Mouse (Mus musculus) right cerebral cortex, postnatal 4 days (tissue): ENCODE measurements around the gene Cdk13.
A peak's percentile ranks its signal among the peaks of the same experiment; 100 is the strongest.

Source experiments
- DNase-seq: peaks from one replicate; pipeline ENCODE4 v3.0.0-alpha.2; 2022

Cdk13 gene

GRCm38 (mm10) chr13:17728798-17729197 is 76.1 kb downstream of the Cdk13 start:
- DNase-seq: no peak

DNA sequence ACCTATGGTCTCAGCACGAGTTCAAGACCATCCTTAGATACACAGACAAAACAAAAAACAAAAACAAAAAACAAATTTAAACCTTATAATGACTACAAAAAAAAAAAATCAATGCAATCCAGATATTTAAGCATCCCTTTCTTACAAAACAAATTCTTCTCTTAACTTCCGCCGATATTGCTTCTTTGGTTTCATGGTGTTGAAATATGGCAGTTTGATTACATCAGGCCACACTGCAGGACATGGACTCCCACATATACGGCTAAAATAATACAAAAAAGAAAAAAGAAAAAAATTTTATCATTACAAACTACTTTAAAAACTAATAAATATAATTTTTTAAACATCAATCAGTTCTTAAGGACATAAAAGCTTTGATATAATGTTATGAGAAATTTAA is 77.0 kb downstream of the Cdk13 start:
- DNase-seq: no peak

DNA sequence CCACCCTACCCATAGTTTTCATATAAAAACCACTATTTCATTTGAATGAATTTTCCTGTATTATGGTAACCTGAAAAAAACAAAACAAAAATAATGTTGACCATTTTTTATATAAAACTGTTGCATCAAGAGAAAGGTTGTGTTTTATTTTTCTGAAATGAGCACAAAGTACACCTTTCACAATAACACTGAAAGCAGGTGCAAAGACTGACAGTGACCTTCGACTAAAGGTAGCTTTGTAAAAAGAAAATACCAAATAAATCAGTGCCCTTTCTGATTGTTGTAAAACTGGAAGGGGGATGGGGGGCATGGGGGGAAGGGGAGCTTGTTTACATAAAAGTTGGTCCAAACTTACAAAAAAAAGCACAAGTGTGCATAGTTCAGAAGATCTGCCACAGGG is 87.5 kb downstream of the Cdk13 start:
- DNase-seq: no peak

- DNase-seq: no peak
These were observed 96.0 kb downstream of the Cdk13 start for GRCm38 (mm10) chr13:17708784-17709311.

DNA sequence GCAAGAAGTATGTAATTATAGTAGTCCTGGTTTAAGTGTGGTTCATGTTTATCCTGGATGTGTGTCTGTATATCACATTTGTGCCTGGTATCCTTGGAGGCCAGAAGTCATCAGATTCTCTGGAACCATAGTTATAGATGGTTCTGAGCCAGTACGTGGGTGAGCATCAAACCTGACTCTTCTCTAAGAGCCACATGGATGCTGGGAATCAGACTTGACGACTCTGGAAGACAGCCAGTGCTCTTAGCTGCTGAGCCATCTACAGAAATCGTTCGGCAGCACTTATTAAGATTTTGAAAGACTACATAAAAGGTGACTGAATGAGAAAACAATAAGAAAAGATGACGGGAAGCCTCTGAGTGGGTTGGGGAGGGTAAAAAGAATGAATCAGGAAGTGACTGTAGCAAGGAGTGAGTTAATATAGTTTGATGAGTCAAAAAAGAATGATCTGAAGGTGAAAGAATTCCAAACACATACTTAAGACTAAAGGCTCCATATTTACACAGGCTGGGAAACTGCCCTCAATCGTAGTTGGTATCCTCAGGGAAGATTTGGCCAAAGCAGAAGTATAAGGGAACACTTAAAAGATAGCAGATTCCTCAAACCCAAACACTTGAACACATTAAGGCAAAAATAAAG is 99.6 kb downstream of the Cdk13 start:
- DNase-seq: no peak

DNA sequence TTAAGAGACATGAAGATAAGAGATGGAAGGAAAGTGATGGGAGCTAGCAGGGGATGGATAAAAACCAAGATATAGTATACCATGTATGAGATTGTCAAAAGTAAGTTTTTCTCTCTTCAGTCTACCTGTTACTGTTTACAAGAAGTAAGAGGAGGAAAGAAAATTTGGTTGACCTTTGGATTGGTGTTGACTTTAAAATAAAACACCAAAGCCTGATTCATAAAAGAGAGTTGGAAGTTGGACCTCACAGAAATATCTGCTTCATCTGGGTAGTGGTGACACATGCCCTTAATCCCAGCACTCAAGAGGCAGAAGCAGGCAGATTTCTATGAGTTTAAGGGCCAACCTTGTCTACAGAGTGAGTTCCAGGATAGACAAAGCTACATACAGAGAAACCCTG is 102.6 kb downstream of the Cdk13 start:
- DNase-seq: no peak

GRCm38 (mm10) chr13:17701322-17701721 is 103.6 kb downstream of the Cdk13 start:
- DNase-seq: no peak

DNA sequence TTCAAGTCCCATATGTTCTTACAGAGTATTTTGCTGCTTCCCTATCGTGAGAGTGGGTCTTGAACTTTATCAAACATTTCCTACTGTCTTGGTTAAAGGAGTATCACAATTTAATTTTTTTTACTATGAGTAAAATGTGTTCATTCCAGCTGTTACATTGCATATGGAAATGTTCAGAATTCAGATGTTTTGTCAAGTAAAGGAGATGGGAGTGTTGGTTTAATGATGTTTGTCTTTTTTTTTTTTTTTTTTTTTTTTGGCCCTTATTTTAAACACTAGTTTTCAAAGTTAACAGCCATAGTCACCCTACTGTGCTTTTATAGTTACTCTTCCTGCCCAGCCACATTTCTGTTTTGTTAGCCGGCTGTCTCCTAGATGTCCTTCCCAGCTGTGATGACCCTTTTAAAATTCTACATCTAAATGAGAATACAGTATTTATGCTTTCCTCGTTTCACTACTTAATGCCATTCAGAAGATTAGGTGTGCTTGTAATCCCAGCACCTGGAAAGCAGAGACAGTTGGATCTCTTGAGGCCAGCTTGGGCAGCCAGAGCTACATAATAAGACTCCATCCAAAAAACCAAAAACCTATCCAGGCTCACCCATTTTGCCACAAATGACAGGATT is 104.7 kb downstream of the Cdk13 start:
- DNase-seq: no peak

- DNase-seq: no peak
These were observed 108.9 kb downstream of the Cdk13 start for GRCm38 (mm10) chr13:17695898-17696580.

DNA sequence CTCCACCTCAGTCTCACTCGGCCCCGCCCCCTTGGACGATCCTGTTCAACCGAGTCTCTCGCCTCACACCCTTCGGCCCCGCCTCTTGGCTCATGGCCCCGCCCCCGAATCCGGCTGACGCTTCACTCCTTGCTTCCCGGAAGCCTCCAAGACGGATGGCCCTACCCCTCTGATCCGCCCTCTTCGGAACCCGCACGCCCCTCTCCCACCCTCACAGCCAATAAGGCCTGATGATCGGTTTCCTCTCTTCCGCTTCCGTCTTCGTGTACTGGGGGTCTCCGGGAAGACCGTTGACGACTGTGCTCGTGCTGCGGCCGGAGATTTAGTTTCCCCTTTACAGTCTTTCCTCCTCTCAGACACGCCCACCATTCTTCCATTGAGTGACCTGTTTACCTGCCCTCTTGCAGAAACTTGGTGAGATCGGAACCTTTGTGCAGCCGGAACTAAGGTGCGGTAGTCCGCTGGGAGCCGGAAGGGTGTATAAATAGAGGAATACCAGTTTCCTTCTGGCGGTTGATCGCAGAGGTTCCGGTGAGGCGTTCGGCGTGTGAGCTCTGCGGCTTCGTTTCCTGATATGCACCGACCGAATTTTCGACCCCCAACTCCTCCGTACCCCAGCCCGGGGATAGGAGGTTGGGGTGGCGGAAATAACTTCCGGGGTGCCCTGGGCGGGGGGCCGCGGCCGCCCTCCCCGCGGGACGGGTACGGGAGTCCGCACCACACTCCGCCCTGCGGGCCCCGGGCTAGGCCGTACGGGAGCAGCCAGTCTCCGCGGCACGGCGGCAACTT is 109.8 kb downstream of the Cdk13 start, which contains the start of the genes Mplkip and Sugct:
Mplkip (plus strand) TSS at position 282 of the 789 bp plus-strand sequence.
Sugct (minus strand) TSS at position 643 of the 789 bp plus-strand sequence.
- DNase-seq: peak; percentile 100

DNA sequence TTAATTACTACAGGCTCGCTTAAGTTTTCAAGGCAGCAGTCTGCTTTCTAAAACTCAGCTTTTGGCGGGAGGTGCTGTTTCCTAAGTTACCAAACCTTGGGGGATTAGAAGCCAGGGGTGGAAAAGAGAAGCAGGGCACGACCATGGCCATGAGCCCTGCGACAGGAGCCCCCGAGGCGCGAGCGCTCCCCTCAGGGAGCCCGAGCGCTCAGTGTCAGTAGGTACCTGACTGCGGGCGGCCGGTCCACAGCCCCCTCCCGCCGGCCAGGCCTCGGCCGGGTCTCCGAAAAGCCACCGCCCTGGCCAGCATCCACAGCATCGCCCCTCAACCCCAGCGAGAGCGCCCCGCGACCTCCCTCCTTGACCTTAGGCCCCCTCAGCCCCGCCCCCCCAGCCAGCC is 110.5 kb downstream of the Cdk13 start:
- no peak for DNase-seq

GRCm38 (mm10) chr13:17693816-17694215 is 111.1 kb downstream of the Cdk13 start:
- DNase-seq: no peak

GRCm38 (mm10) chr13:17691436-17691835 is 113.5 kb downstream of the Cdk13 start:
- DNase-seq: no peak

GRCm38 (mm10) chr13:17690686-17691085 is 114.2 kb downstream of the Cdk13 start:
- no peak for DNase-seq

DNA sequence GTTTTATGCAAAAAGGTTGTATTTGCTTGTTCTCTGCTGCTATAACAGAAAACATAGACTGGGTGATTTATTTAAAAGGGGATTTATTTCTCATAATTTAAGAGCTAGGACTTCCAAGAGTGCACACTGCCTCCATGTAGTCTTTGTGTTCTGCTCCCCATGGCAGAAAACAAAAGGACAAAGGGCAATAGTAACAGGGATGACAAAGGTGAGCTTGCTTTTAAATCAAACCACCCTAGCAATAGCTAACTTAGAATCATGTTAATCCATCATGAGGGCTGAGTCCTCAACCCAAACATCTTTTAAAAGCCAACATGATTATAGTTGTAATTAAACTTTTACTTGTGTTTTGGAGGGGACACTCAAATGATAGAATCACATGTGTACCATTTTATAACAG is 115.4 kb downstream of the Cdk13 start:
- no peak for DNase-seq

- DNase-seq: no peak
These were observed 133.8 kb downstream of the Cdk13 start for GRCm38 (mm10) chr13:17671122-17671521.

DNA sequence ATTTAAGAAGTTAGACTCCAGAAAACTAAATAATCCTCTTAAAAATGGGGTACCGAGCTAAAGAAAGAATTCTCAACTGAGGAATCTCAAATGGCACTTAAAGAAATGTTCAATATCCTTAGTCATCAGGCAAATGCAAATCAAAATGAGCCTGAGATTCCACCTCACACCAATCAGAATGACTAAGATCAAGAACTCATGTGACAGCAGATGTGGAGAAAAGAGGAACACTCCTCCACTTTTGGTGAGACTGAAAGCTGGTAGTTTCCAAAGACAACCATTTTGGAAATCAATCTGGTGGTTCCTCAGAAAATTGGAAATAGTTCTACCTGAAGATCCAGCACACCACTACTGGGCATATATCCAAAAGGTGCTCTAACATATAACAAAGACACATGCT is 137.5 kb downstream of the Cdk13 start:
- DNase-seq: no peak
